Mouse (Mus musculus) liver, embryonic 14.5 days (tissue): Measurements from ENCODE around the gene Rab43. TPM values are rescaled to one million over a fixed set of nuclear protein-coding genes. Genes with fewer than 3 reads are reported as not detected.

Experiments used
- ATAC-seq: fragments of 200-750 bp; cut with Nextera tagmentation; 2 replicates; pipeline ENCODE4 v1.8.0; 2017; ENCODE audit warnings: moderate number of reproducible peaks, mild to moderate bottlenecking, moderate library complexity; ENCODE audit not compliant: insufficient read depth
- DNase-seq, 3 experiments: peaks; one replicate each; pipeline ENCODE4 v3.0.0-alpha.2; 2012 to 2013; ENCODE audit warnings: low read depth in 3 of 3, low spot score in 3 of 3
- H3K27ac ChIP-seq: fragments of 300-500 bp; sonication (generic); 2 replicates; pipeline ENCODE4 v1.5.1; 2014; ENCODE audit warnings: moderate library complexity, mild to moderate bottlenecking, control low read depth, inconsistent platforms
- H3K27me3 ChIP-seq: fragments of 300-500 bp; sonication (generic); 2 replicates; pipeline ENCODE4 v1.6.1; 2014; ENCODE audit warnings: mild to moderate bottlenecking, low read length, moderate library complexity; ENCODE audit not compliant: control insufficient read depth, insufficient read depth
- H3K36me3 ChIP-seq: fragments of 300-500 bp; sonication (generic); replicated peaks from 2 replicates; pipeline ENCODE4 v1.6.1; 2014; ENCODE audit warnings: low read depth; ENCODE audit not compliant: control insufficient read depth, insufficient read depth
- H3K4me1 ChIP-seq, 2 experiments: fragments of 200-500 bp in 1 of 2; fragments of 300-500 bp in 1 of 2; sonication (generic) in 1 of 2; replicated peaks; 2 replicates each; pipeline ENCODE4 v1.6.1; 2012 to 2014; ENCODE audit warnings: antibody characterized with exemption in 1 of 2, inconsistent platforms in 1 of 2, low read length in 1 of 2; ENCODE audit not compliant: control insufficient read depth in 2 of 2, insufficient read depth in 2 of 2
- H3K4me2 ChIP-seq: fragments of 300-500 bp; sonication (generic); 2 replicates; pipeline ENCODE4 v1.6.1; 2014; ENCODE audit warnings: low read depth, mild to moderate bottlenecking, control low read depth, moderate library complexity
- H3K4me3 ChIP-seq, 2 experiments: fragments of 200-500 bp in 1 of 2; fragments of 300-500 bp in 1 of 2; sonication (generic) in 1 of 2; 2 replicates each; pipeline ENCODE4 v1.5.1; 2012 to 2014; ENCODE audit warnings: low read depth in 2 of 2, low read length in 2 of 2, mild to moderate bottlenecking in 2 of 2, control low read depth in 1 of 2, inconsistent platforms in 1 of 2, moderate library complexity in 1 of 2; ENCODE audit not compliant: insufficient read depth in 1 of 2
- H3K9ac ChIP-seq: fragments of 300-500 bp; sonication (generic); replicated peaks from 2 replicates; pipeline ENCODE4 v1.6.1; 2014; ENCODE audit warnings: mild to moderate bottlenecking, control low read depth, moderate library complexity
- H3K9me3 ChIP-seq: fragments of 300-500 bp; sonication (generic); 2 replicates; pipeline ENCODE4 v1.6.1; 2016; ENCODE audit warnings: low read length, mixed read lengths; ENCODE audit not compliant: control insufficient read depth
- CTCF ChIP-seq: IDR thresholded peaks from 2 replicates; pipeline ENCODE4 v1.5.1; 2016; ENCODE audit warnings: antibody characterized with exemption, low read depth, control low read depth
- EP300 ChIP-seq: IDR thresholded peaks from 2 replicates; pipeline ENCODE4 v1.6.1; 2016; ENCODE audit warnings: antibody characterized with exemption, low read depth
- WGBS: fragments of 180-500 bp; shearing (Covaris S2); extraction: QIAGEN DNeasy Blood & Tissue Kit; methylation state at CpG from one replicate; pipeline ENCODE4 v1.1.7; 2014; ENCODE audit not compliant: insufficient replicate concordance; 5-methylcytosine and 5-hydroxymethylcytosine counted together
- polyA plus RNA-seq, 2 experiments: library from polyadenylated mRNA; depleted of rRNA in 1 of 2; stranded (reverse) in 1 of 2; unstranded in 1 of 2; fragments of >200 nt; fragmentation: Nextera tagmentation in 1 of 2; extraction: Ambion mirVana in 1 of 2; gene quantifications; 2 replicates each; pipeline versions ENCODE4 v1.2.1 to v1.2.3; 2012 to 2014

The Rab43 gene
- polyA plus RNA-seq, 2 experiments = 21.9 to 25.9 TPM

DNA sequence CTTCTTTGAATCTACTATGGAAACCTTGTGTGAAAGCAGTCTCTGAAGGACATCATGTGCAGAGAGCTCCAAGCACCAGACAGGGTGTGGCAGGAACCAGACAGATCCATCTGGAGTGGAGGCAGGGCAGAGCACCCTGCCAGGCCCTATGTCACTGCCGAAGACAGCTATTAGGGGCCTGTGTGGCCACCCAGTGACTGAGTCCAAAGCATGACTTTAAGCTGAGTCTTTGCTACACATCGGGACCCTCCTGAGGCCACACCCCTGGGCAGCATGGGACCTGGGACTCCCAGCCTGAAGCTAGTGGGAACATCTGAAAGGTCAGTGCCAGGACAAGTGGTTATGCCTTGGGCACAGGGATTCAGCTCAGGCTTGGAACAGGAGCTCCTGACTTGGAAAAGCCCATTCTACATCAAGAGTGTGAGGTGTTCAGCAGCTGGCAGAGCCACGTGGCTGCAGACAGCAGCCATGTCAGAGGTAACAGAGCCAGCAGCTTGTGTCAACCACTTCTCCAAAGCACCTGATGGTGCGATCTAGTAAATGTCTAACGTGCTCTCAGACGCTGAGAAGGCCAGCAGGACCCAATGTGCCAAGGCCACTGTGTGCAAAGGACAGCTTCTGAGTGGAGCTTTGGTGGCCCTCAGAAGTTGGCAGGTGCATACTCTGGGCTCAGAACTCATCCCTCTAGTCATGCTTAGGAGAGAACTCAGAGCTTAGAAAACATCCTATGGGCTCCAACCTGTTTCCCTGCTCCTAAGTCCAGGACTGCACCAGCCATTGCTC is 24.7 kb downstream of the Rab43 start:
- Histone ChIP-seq H3K4me3 (no peak overlapping the region), H3K36me3 (peaks cover 19% of the 10 kb centered on the region), H3K9me3 (no peaks in the 10 kb centered on the region), H3K27me3 (no peaks in the 10 kb centered on the region), H3K9ac (no peak overlapping the region; the same call in 1 of the 2 replicates), H3K4me1 (peaks cover 42 to 51% of the 10 kb centered on the region in 2 experiments), H3K27ac (peak overlapping the region; percentile 44), H3K4me2 (no peak overlapping the region)
- DNase-seq = no peak
- ATAC-seq = no peak
- WGBS = 63% methylated on average over 6 of the region's 6 CpGs
- TF ChIP-seq CTCF (no peak), EP300 (no peak)

- Histone ChIP-seq H3K4me2 (no peak overlapping the region), H3K27me3 (no peaks in the 10 kb centered on the region), H3K4me3 (no peak overlapping the region), H3K4me1 (peaks cover 35 to 44% of the 10 kb centered on the region in 2 experiments), H3K9ac (no peak overlapping the region), H3K9me3 (no peaks in the 10 kb centered on the region), H3K36me3 (peaks cover 12% of the 10 kb centered on the region), H3K27ac (peak overlapping the region; percentile 12; the same call in 1 of the 2 replicates)
- 68% methylated on average over 5 of the region's 5 CpGs for WGBS
- ATAC-seq (no peak), DNase-seq (no peak)
- no peak for TF ChIP-seq EP300
These were observed 25.3 kb downstream of the Rab43 start for GRCm38 (mm10) chr6:87786621-87787020.

GRCm38 (mm10) chr6:87784033-87784432 is 27.9 kb downstream of the Rab43 start:
- Histone ChIP-seq H3K9me3 (no peaks in the 10 kb centered on the region), H3K4me2 (no peak overlapping the region), H3K4me3 (no peak overlapping the region), H3K4me1 (peaks cover 13 to 18% of the 10 kb centered on the region in 2 experiments), H3K27me3 (no peaks in the 10 kb centered on the region), H3K27ac (no peak overlapping the region), H3K36me3 (no peaks in the 10 kb centered on the region), H3K9ac (no peak overlapping the region)
- TF ChIP-seq EP300 (no peak), CTCF (no peak)
- DNase-seq = no peak
- ATAC-seq = no peak
- 26% methylated on average over 8 of the region's 8 CpGs for WGBS

- Histone ChIP-seq H3K27ac (no peak overlapping the region), H3K4me2 (no peak overlapping the region), H3K4me3 (no peak overlapping the region), H3K9ac (no peak overlapping the region), H3K9me3 (no peaks in the 10 kb centered on the region), H3K4me1 (peaks cover 21 to 34% of the 10 kb centered on the region in 2 experiments), H3K27me3 (no peaks in the 10 kb centered on the region), H3K36me3 (no peaks in the 10 kb centered on the region)
- DNase-seq (no peak), ATAC-seq (no peak)
- 79% methylated on average over 10 of the region's 10 CpGs for WGBS
- TF ChIP-seq CTCF (no peak), EP300 (no peak)
These were observed 31.2 kb downstream of the Rab43 start for GRCm38 (mm10) chr6:87780546-87781301.
